Mouse (Mus musculus) 3134 (cell line): ENCODE data around the gene Tmod2.
A peak's percentile ranks its signal among the peaks of the same experiment; 100 is the strongest.
"Not testable (repeated sequence)": the region's sequence is repeated elsewhere in the genome, so short reads cannot be mapped to it uniquely, and the experiment has no call there.

ENCODE experiments used
- DNase-seq: peaks from one replicate; pipeline ENCODE4 v3.0.0-alpha.2; 2011; ENCODE audit warnings: low spot score; ENCODE audit not compliant: insufficient read length; ENCODE audit errors: extremely low read depth

Tmod2 gene

GRCm38 (mm10) chr9:75558360-75558759, 52.8 kb downstream of the Tmod2 start:
- DNase-seq = peak; percentile 30

- no peak for DNase-seq
Observed at GRCm38 (mm10) chr9:75553719-75554118, 57.4 kb downstream of the Tmod2 start.

- no peak for DNase-seq
Observed at GRCm38 (mm10) chr9:75551342-75551741, 59.8 kb downstream of the Tmod2 start.

GRCm38 (mm10) chr9:75549010-75549409, 62.1 kb downstream of the Tmod2 start:
- no peak for DNase-seq

GRCm38 (mm10) chr9:75546885-75547553, 64.1 kb downstream of the Tmod2 start:
- DNase-seq = no peak

GRCm38 (mm10) chr9:75545514-75545913, 65.6 kb downstream of the Tmod2 start:
- DNase-seq = no peak

GRCm38 (mm10) chr9:75541497-75541896, 69.6 kb downstream of the Tmod2 start:
- DNase-seq = no peak

- no peak for DNase-seq
Observed at GRCm38 (mm10) chr9:75536422-75536821, 74.7 kb downstream of the Tmod2 start.

- DNase-seq = peak; percentile 44
Observed at GRCm38 (mm10) chr9:75534431-75534962, 76.6 kb downstream of the Tmod2 start.

GRCm38 (mm10) chr9:75532989-75533388, 78.1 kb downstream of the Tmod2 start:
- not testable (repeated sequence) for DNase-seq

- no peak for DNase-seq
Observed at GRCm38 (mm10) chr9:75532461-75532860, 78.7 kb downstream of the Tmod2 start.

- no peak for DNase-seq
Observed at GRCm38 (mm10) chr9:75529358-75529757, 81.8 kb downstream of the Tmod2 start.

- no peak for DNase-seq
Observed at GRCm38 (mm10) chr9:75528096-75528495, 83.0 kb downstream of the Tmod2 start.

- DNase-seq = peak; percentile 74
Observed at GRCm38 (mm10) chr9:75527368-75528059, 83.6 kb downstream of the Tmod2 start.

- no peak for DNase-seq
Observed at GRCm38 (mm10) chr9:75523646-75524045, 87.5 kb downstream of the Tmod2 start.

- DNase-seq = no peak
Observed at GRCm38 (mm10) chr9:75522217-75522616, 88.9 kb downstream of the Tmod2 start.

GRCm38 (mm10) chr9:75521788-75522187, 89.3 kb downstream of the Tmod2 start:
- no peak for DNase-seq

GRCm38 (mm10) chr9:75520940-75521339, 90.2 kb downstream of the Tmod2 start:
- DNase-seq = no peak

GRCm38 (mm10) chr9:75517751-75518150, 93.4 kb downstream of the Tmod2 start:
- DNase-seq = no peak
